Mouse (Mus musculus): ENCODE measurements around the gene Trarg1. TPM values are rescaled to one million over a fixed set of nuclear protein-coding genes. Genes with fewer than 3 reads are reported as not detected.
"Not testable (repeated sequence)": the region's sequence is repeated elsewhere in the genome, so short reads cannot be mapped to it uniquely, and the experiment has no call there.

Gene Trarg1
- polyA plus RNA-seq (2016; fragmentation: Nextera tagmentation; extraction: Ambion mirVana): 0.04 and 0.09 TPM in 2 replicates

- not testable (repeated sequence) for H3K9me3 ChIP-seq (replicated peaks); H3K36me3 ChIP-seq; DNase-seq (ENCODE audit: low spot score); H3K27ac ChIP-seq; H3K4me1 ChIP-seq
- 46% methylated on average over 8 of the region's 8 CpGs for WGBS
- Histone ChIP-seq H3K27me3 (ENCODE audit: low read depth, poor library complexity, severe bottlenecking) (peaks cover 36% of the 10 kb centered on the region), H3K4me3 (0 out of 2 replicates have a peak within 1 kb of the TSS, but pooled peaks have one; percentile 8)
Measured at GRCm38 (mm10) chr11:76679508-76679907, at the start of gene Trarg1. TSS of gene Trarg1 (plus strand) at chr11:76679808.

DNA sequence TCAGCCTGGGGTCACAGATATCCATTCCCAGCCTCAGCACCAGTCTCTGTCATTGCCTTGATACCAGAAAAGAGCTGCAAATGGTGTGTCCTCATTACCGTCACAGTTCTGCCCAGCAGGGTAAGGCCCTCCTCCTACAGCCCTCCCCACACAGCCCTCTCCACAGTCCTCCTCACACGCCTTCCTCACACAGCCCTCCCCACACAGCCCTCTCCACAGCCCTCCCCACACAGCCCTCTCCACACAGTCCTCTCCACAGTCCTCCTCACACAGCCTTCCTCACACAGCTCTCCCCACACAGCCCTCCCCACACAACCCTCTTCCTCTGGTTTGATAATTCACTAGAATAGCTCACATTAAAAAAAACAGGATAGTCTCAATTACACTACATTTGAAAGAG lies 49.6 kb upstream of the Trarg1 start:
- H3K4me3 ChIP-seq: no peak overlapping the region
- H3K36me3 ChIP-seq: no peaks in the 10 kb centered on the region
- H3K4me1 ChIP-seq: peaks cover 6% of the 10 kb centered on the region
- no peaks in the 10 kb centered on the region for H3K27me3 ChIP-seq (ENCODE audit: low read depth, poor library complexity, severe bottlenecking)
- H3K9me3 ChIP-seq (replicated peaks): no peaks in the 10 kb centered on the region
- H3K27ac ChIP-seq: 0 out of 2 replicates have a peak overlapping the region, but pooled peaks have one; percentile 14
- no peak for DNase-seq (ENCODE audit: low spot score)
- WGBS: 54% methylated on average over 2 of the region's 2 CpGs

DNA sequence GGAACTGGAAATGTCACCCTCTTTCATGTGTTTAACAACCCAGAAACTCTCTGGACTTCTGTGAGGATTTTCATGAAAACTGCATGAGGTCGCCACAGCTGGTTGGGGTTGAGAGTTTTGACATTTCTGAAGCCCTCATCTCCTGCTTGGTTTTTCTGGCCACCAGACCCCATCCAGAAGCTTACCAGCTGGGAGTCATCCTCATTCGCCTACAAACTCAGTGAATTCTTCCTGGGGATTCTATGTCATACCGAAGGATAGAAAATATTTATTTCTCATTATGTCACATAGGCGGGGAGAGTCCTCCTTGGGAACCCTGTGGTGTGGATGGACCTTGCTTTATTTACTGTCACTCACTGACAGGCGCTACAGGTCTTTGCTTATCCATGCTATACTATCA lies 49.1 kb upstream of the Trarg1 start:
- Histone ChIP-seq H3K27ac (no peak overlapping the region), H3K4me3 (no peak overlapping the region), H3K36me3 (no peaks in the 10 kb centered on the region), H3K9me3 (replicated peaks) (no peaks in the 10 kb centered on the region), H3K27me3 (ENCODE audit: low read depth, poor library complexity, severe bottlenecking) (no peaks in the 10 kb centered on the region), H3K4me1 (peaks cover 6% of the 10 kb centered on the region)
- WGBS: 87% methylated on average over 5 of the region's 5 CpGs
- no peak for DNase-seq (ENCODE audit: low spot score)

DNA sequence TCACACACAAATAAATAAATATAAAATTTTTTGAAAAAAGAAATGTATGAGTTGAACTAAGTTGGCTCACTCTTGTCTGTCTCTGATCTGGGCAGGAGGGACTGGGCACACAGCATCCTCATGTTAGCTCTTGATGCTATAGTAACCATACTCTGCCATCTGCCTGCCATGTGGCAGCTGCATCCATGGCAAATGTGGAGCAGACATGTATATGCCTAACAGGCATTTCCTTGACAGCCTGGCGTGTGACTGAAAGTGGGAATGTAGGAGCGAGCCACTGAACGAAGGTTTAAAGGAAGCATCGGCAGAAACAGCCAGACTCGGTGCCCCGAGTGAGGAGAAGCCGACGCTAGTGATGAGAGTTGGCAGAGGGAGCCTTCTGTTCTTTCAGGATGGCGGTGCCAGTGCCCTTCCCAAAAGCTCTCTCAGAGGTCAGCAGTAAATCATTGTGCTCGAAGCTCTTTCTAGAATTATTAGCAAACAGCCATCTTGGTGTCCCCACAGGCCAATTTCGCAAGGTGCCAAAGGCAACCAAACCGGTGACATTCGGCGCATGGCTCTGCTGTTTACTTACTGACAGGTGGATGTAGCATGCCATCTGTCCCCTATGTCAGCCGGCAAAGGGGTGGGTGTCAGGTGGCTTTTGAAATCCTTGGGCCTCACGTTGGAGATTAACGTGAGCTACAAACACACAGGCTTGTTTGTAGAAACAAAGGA lies 40.2 kb upstream of the Trarg1 start:
- Histone ChIP-seq H3K27ac (no peak overlapping the region), H3K9me3 (replicated peaks) (no peaks in the 10 kb centered on the region), H3K4me3 (no peak overlapping the region), H3K27me3 (ENCODE audit: low read depth, poor library complexity, severe bottlenecking) (no peaks in the 10 kb centered on the region), H3K4me1 (peaks cover 4% of the 10 kb centered on the region; the same call in 1 of the 2 replicates), H3K36me3 (no peaks in the 10 kb centered on the region)
- WGBS: 84% methylated on average over 17 of the region's 17 CpGs
- DNase-seq (ENCODE audit: low spot score): no peak

DNA sequence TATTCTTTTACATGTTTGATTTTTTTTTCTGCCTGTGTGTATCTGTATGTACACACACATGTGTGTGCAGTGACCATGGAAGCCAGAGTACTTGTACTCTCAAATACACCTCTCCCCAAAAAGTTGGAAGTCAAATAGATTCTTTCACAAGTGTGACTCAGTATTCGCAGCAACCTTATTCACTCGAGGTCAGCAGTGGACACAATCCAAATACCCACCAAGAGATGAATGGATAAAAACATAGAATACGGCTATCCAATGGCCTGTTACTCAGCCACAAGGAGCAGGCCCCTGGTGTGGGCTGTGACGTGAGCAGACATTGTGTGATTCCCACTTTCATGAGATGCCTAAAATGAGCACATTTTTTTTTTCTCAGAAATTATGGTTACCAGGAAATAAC lies 39.4 kb upstream of the Trarg1 start:
- Histone ChIP-seq H3K36me3 (no peaks in the 10 kb centered on the region), H3K27ac (no peak overlapping the region), H3K27me3 (ENCODE audit: low read depth, poor library complexity, severe bottlenecking) (no peaks in the 10 kb centered on the region), H3K4me3 (no peak overlapping the region), H3K9me3 (replicated peaks) (no peaks in the 10 kb centered on the region), H3K4me1 (peaks cover 12% of the 10 kb centered on the region)
- DNase-seq (ENCODE audit: low spot score): no peak
- 83% methylated on average over 4 of the region's 4 CpGs for WGBS

DNA sequence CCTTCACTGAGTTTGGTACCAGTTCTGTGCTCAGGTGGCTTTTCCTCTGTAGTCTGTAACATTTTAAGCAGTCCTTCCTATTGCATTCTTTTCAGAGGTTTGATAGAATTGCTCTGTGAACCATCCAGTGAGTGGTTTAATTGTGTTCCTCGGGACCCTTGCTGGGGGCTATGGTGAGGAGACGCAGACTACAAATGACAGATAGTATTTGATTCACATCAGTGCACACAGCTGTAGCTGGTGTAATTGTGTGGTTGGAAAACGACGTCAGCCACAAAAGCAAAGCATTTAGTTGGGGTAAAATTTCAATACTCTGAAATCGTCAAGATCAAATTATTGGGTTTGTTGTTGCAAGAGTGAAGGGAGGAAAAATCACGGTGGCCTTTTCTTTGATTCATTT lies 35.4 kb upstream of the Trarg1 start:
- peaks cover 38% of the 10 kb centered on the region for H3K4me1 ChIP-seq
- no peak overlapping the region for H3K4me3 ChIP-seq
- no peaks in the 10 kb centered on the region for H3K9me3 ChIP-seq (replicated peaks)
- no peak for DNase-seq (ENCODE audit: low spot score)
- no peak overlapping the region for H3K27ac ChIP-seq
- no peaks in the 10 kb centered on the region for H3K27me3 ChIP-seq (ENCODE audit: low read depth, poor library complexity, severe bottlenecking)
- 73% methylated on average over 6 of the region's 6 CpGs for WGBS
- no peaks in the 10 kb centered on the region for H3K36me3 ChIP-seq

DNA sequence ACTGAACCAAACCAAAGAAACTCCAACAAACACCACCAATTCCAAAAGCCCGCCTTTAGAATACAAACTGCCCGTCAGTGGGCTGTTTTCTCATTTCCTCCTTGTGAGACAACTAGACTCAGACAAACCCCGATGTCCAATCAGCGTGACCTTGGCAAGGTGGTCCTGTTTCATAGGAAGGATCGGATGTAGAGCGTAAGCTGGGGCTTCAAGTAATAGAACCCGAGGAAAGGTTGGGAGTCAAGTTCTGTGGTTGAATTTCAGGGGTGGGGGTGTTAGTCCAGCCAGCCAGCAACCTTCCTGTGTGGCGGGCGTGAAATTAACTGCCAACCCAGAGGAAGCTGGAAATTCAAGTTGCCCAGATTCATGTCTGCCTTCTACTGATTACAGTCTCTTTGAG lies 34.6 kb upstream of the Trarg1 start:
- Histone ChIP-seq H3K27ac (no peak overlapping the region), H3K4me1 (peaks cover 38% of the 10 kb centered on the region), H3K36me3 (no peaks in the 10 kb centered on the region), H3K9me3 (replicated peaks) (no peaks in the 10 kb centered on the region), H3K27me3 (ENCODE audit: low read depth, poor library complexity, severe bottlenecking) (no peaks in the 10 kb centered on the region), H3K4me3 (no peak overlapping the region)
- 67% methylated on average over 9 of the region's 9 CpGs for WGBS
- DNase-seq (ENCODE audit: low spot score): no peak

DNA sequence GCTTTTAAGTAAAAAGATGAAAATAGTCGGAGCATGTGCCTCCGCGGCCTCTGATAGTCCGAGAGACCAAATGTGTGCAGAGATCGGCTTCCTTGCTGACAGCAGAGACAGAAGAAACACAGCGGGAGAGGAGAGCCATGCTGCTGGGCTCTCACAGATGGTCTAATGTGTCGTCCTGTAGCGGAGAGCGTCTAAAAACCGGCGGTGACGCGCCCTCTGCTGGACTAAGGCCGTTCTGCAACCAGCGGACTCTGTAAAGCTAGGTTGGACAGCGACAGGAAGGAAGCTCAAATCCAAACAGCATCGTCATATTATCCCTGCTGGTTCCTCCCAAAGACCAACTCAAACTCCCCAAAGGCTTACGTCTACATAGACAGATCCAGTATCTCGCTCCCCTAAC lies 33.7 kb upstream of the Trarg1 start:
- Histone ChIP-seq H3K4me3 (peak overlapping the region; percentile 39), H3K4me1 (peaks cover 38% of the 10 kb centered on the region), H3K27me3 (ENCODE audit: low read depth, poor library complexity, severe bottlenecking) (no peaks in the 10 kb centered on the region), H3K9me3 (replicated peaks) (no peaks in the 10 kb centered on the region), H3K27ac (peak overlapping the region; percentile 56; the same call in 1 of the 2 replicates), H3K36me3 (no peaks in the 10 kb centered on the region)
- peak; percentile 94 for DNase-seq (ENCODE audit: low spot score)
- whole genome bisulfite sequencing: under 1% methylated on average over 19 of the region's 19 CpGs

DNA sequence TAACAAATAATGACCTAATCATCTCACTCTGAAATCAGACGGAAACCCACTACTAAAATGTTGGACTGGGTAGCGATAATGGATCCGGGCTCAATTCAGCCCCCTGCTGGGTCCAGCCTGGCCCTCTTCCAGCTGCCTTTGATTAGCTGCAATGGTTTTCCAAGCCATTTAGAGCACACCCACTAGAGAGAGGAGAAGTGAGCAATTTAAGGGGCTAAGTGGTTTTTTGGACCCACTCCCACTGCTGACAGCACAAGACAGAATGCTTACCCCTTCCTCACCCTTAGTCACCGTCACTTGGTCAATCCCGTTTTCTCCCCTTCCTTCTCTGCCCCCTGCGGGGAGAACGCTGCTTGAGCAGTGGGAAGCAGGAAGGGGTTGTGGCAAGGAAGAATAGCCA lies 32.5 kb upstream of the Trarg1 start:
- Histone ChIP-seq H3K36me3 (no peaks in the 10 kb centered on the region), H3K4me1 (peaks cover 38% of the 10 kb centered on the region), H3K27me3 (ENCODE audit: low read depth, poor library complexity, severe bottlenecking) (no peaks in the 10 kb centered on the region), H3K9me3 (replicated peaks) (no peaks in the 10 kb centered on the region), H3K27ac (peak overlapping the region; percentile 69), H3K4me3 (peak overlapping the region; percentile 41)
- WGBS: 4% methylated on average over 7 of the region's 7 CpGs
- DNase-seq (ENCODE audit: low spot score): peak; percentile 74

GRCm38 (mm10) chr11:76647500-76647899 lies 32.1 kb upstream of the Trarg1 start:
- no peaks in the 10 kb centered on the region for H3K27me3 ChIP-seq (ENCODE audit: low read depth, poor library complexity, severe bottlenecking)
- H3K4me1 ChIP-seq: peaks cover 38% of the 10 kb centered on the region
- peak overlapping the region; percentile 41 for H3K4me3 ChIP-seq
- DNase-seq (ENCODE audit: low spot score): peak; percentile 90
- 8% methylated on average over 9 of the region's 9 CpGs for WGBS
- H3K9me3 ChIP-seq (replicated peaks): no peaks in the 10 kb centered on the region
- H3K36me3 ChIP-seq: no peaks in the 10 kb centered on the region
- H3K27ac ChIP-seq: peak overlapping the region; percentile 69

DNA sequence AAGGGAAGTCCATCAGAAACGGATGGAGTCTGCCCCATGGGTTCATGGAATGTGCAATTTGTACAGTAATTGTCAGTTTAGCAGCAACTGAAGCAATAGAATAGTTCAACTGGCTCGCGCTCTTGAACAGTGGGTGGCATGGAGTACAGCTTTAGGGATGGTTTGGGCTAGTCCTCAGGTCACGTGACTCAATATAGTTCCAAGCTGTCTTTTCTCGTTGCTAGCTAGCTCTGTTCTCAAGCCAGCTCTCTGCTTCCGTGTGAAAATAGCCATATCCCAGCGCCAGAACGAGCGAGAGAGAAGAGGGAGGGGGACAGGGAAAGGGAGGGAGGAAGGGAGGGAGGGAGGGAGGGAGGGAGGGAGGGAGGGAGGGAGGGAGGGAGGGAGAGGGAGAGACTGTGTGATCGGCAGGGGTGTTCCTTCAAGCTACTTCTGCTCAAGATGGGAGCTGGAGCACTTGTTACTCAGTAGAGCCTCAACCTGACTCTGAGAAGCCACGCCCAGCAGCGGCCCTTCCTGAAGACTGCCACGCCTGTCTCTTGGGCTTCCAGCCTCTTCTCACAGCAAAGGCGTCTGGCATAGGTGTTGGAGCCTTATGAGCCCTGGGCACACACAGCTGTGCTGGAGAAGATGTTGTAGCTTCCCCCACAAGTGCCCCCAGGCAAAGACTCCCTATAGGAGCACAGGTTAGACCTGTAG lies 28.6 kb upstream of the Trarg1 start:
- Histone ChIP-seq H3K9me3 (replicated peaks) (no peaks in the 10 kb centered on the region), H3K4me1 (peaks cover 22% of the 10 kb centered on the region), H3K27me3 (ENCODE audit: low read depth, poor library complexity, severe bottlenecking) (no peaks in the 10 kb centered on the region), H3K4me3 (no peak overlapping the region), H3K27ac (no peak overlapping the region), H3K36me3 (no peaks in the 10 kb centered on the region)
- WGBS: 56% methylated on average over 14 of the region's 14 CpGs
- no peak for DNase-seq (ENCODE audit: low spot score)

DNA sequence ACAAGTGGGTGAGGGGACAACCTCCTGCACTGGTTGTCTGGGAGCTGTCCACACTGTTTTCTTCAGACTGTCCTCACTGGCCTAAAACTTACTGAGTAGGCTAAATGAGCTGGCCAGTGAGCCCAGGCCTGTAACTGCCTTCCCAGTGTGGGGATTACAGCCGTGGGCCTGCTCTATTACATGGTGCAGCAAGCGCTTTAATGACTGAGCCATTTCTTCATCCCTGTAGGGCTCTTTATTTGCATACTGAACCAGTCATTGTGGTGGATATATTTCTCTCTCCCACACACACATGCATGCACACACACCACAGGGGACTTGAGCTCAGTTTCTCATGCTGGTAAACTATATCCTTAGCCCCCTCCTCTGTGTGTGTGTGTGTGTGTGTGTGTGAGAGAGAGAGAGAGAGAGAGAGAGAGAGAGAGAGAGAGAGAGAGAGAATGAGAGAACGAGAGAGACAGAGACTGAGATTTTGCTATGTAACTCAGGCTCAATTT lies 26.7 kb upstream of the Trarg1 start:
- Histone ChIP-seq H3K4me3 (no peak overlapping the region), H3K27me3 (ENCODE audit: low read depth, poor library complexity, severe bottlenecking) (no peaks in the 10 kb centered on the region), H3K4me1 (peaks cover 13% of the 10 kb centered on the region), H3K27ac (no peak overlapping the region), H3K36me3 (no peaks in the 10 kb centered on the region), H3K9me3 (replicated peaks) (no peaks in the 10 kb centered on the region)
- DNase-seq (ENCODE audit: low spot score): no peak
- WGBS: 62% methylated on average over 3 of the region's 3 CpGs

DNA sequence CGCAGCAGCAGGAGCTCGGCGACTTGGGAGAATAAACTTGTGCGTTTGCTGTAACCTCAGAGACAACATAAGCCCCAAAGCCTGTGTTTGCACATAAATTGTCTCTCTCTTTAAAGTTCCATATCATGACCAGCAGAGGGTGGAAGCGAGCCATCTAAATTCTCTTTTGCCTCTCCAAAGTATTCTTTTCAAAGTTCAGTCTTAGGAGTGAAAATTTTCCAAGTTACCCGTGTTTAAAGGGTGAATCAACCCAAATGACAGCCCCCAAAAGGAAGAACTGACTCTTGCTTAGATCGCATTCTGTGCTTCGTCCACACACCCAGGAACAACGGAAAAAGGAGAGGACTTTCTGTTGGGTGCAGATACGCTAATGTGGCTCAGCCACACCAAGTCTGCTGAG lies 24.5 kb upstream of the Trarg1 start:
- peak overlapping the region; percentile 33 for H3K4me3 ChIP-seq
- DNase-seq (ENCODE audit: low spot score): peak; percentile 69
- peaks cover 35% of the 10 kb centered on the region for H3K4me1 ChIP-seq
- 9% methylated on average over 10 of the region's 10 CpGs for WGBS
- no peaks in the 10 kb centered on the region for H3K36me3 ChIP-seq
- H3K27ac ChIP-seq: peak overlapping the region; percentile 67
- H3K27me3 ChIP-seq (ENCODE audit: low read depth, poor library complexity, severe bottlenecking): no peaks in the 10 kb centered on the region
- H3K9me3 ChIP-seq (replicated peaks): no peaks in the 10 kb centered on the region
